Mouse (Mus musculus) cerebellum, postnatal 4 days (tissue): ENCODE measurements around the gene Gm20441.

ENCODE experiments used
- DNase-seq, 2 experiments: peaks; one replicate each; pipeline ENCODE4 v3.0.0; 2022; ENCODE audit warnings: low spot score in 2 of 2, mixed read lengths in 1 of 2

Gene Gm20441

GRCm38 (mm10) chr10:75780769-75781578, at the start of gene Gm20441, which contains the start of gene Gstt3:
TSS of gene Gm20441 (minus strand) at chr10:75780954.
TSS of gene Gstt3 (minus strand) at chr10:75781414.
- peak in 1 of 2 experiments; percentile 18 for DNase-seq

GRCm38 (mm10) chr10:75830275-75830670, 49.5 kb upstream of the Gm20441 start:
- no peak for DNase-seq

GRCm38 (mm10) chr10:75829529-75830274, 48.9 kb upstream of the Gm20441 start:
- no peak for DNase-seq

GRCm38 (mm10) chr10:75828500-75828931, 47.8 kb upstream of the Gm20441 start:
- DNase-seq = peak in 1 of 2 experiments; percentile 78

GRCm38 (mm10) chr10:75827668-75828360, 47.1 kb upstream of the Gm20441 start:
- peak in 1 of 2 experiments; percentile 73 for DNase-seq

- no peak for DNase-seq
These were observed 43.8 kb upstream of the Gm20441 start for GRCm38 (mm10) chr10:75824530-75824929.

GRCm38 (mm10) chr10:75823782-75824181, 43.0 kb upstream of the Gm20441 start:
- no peak for DNase-seq

- no peak for DNase-seq
These were observed 41.7 kb upstream of the Gm20441 start, which contains the start of gene Gstt4 for GRCm38 (mm10) chr10:75822443-75822842. TSS of gene Gstt4 (minus strand) at chr10:75822543.

GRCm38 (mm10) chr10:75819882-75820281, 39.1 kb upstream of the Gm20441 start:
- no peak for DNase-seq

- DNase-seq = no peak
These were observed 37.9 kb upstream of the Gm20441 start for GRCm38 (mm10) chr10:75818641-75819040.

- no peak for DNase-seq
These were observed 23.5 kb upstream of the Gm20441 start for GRCm38 (mm10) chr10:75804217-75804616.

GRCm38 (mm10) chr10:75798176-75798696, 17.5 kb upstream of the Gm20441 start, which contains the start of gene Gstt1:
TSS of gene Gstt1 (minus strand) at chr10:75798584.
- peak; percentile 17 to 18 for DNase-seq

- DNase-seq = peak in 1 of 2 experiments; percentile 27
These were observed 16.9 kb upstream of the Gm20441 start for GRCm38 (mm10) chr10:75797619-75798175.

GRCm38 (mm10) chr10:75796731-75797516, 16.2 kb upstream of the Gm20441 start:
- no peak for DNase-seq

- no peak for DNase-seq
These were observed 14.1 kb upstream of the Gm20441 start for GRCm38 (mm10) chr10:75794880-75795279.

- no peak for DNase-seq
These were observed 10.0 kb upstream of the Gm20441 start for GRCm38 (mm10) chr10:75790773-75791172.

- DNase-seq = no peak
These were observed 9.1 kb upstream of the Gm20441 start for GRCm38 (mm10) chr10:75789841-75790240.

- DNase-seq = no peak
These were observed 8.5 kb upstream of the Gm20441 start for GRCm38 (mm10) chr10:75789081-75789735.

GRCm38 (mm10) chr10:75788277-75788676, 7.5 kb upstream of the Gm20441 start:
- no peak for DNase-seq

- DNase-seq = no peak
These were observed 4.7 kb upstream of the Gm20441 start for GRCm38 (mm10) chr10:75785442-75785841.
